ENCODE assay signal across 12 mouse cellular contexts in genomic region chrX:48099871-48100270, GRCm38 (mm10). TPM values are rescaled to one million over a fixed set of nuclear protein-coding genes. Genes with fewer than 3 reads are reported as not detected.
DNase-seq lines count a peak whose midpoint lies in the region; ATAC-seq and TF ChIP-seq lines count a peak whose summit lies in the region.
"Had no signal": no experiment of that assay in that cellular context is flagged by ENCODE, and none has a peak within 500 bp of the region (broad histone marks: within the 10 kb centered on the region; RNA-seq: fewer than 3 reads in every experiment).

No protein-coding gene starts in this region.

- H3K27me3 ChIP-seq in heart, embryonic 11.5 days (ENCODE audit: control insufficient read depth, insufficient read depth, low read length), result no peaks in the 10 kb centered on the region
- H3K27me3 ChIP-seq: forebrain, embryonic 12.5 days; midbrain, embryonic 12.5 days had no signal

- peak; percentile 17 to 41 for DNase-seq in heart, adult 18-20 months
- no peak for DNase-seq in lung, adult 2 months
- DNase-seq in lung, adult 18-20 months, result no peak
- DNase-seq in adrenal gland, postnatal 36 days, result peak; percentile 24 to 39
- DNase-seq in lung, postnatal 4 days, result peak; percentile 38 to 48
- DNase-seq in right cerebral cortex, adult 2 months (ENCODE audit: low spot score in 2 of 2), result no peak
- DNase-seq in c-Kit-positive CD71-positive TER-119-positive erythroid progenitor cells, embryonic 14.5 days (ENCODE audit: low spot score), result no peak
- DNase-seq: cerebellum, adult 2 months had no signal

- H3K4me1 ChIP-seq in heart, embryonic 11.5 days (ENCODE audit: control insufficient read depth, insufficient read depth, low read length), result no peaks in the 10 kb centered on the region
- no peaks in the 10 kb centered on the region for H3K4me1 ChIP-seq in lung, adult 2 months (ENCODE audit: control insufficient read depth, insufficient read depth, low read length)
- H3K4me1 ChIP-seq: forebrain, embryonic 12.5 days; midbrain, embryonic 12.5 days had no signal

- H3K9ac ChIP-seq in heart, embryonic 11.5 days (ENCODE audit: low read depth, low read length), result no peak overlapping the region
- H3K9ac ChIP-seq: forebrain, embryonic 12.5 days; midbrain, embryonic 12.5 days had no signal

- ATAC-seq in heart, embryonic 11.5 days (replicated peaks; ENCODE audit: insufficient number of reproducible peaks, low FRiP score, low TSS enrichment), result no peak
- ATAC-seq: hindbrain, embryonic 16.5 days had no signal

- no peak overlapping the region for H3K4me3 ChIP-seq in heart, embryonic 11.5 days (ENCODE audit: low read depth, low read length)
- H3K4me3 ChIP-seq in lung, adult 2 months (replicated peaks; ENCODE audit: extremely low read depth, low read depth, low read length), result no peak overlapping the region
- H3K4me3 ChIP-seq: forebrain, embryonic 12.5 days; midbrain, embryonic 12.5 days had no signal

- H3K9me3 ChIP-seq in heart, embryonic 11.5 days (replicated peaks; ENCODE audit: control insufficient read depth, low read length), result no peaks in the 10 kb centered on the region
- H3K9me3 ChIP-seq: forebrain, embryonic 12.5 days; midbrain, embryonic 12.5 days had no signal

- no peak overlapping the region for H3K4me2 ChIP-seq in heart, embryonic 11.5 days
- H3K4me2 ChIP-seq: forebrain, embryonic 12.5 days; midbrain, embryonic 12.5 days had no signal

- no peak overlapping the region for H3K27ac ChIP-seq in heart, embryonic 11.5 days (ENCODE audit: low read depth, low read length)
- H3K27ac ChIP-seq: forebrain, embryonic 12.5 days; midbrain, embryonic 12.5 days had no signal

- no peak for TF ChIP-seq POLR2A in lung, adult 2 months (IDR thresholded peaks at IDR 0.05; ENCODE audit: borderline replicate concordance, extremely low read depth, low read depth, low read length)

- WGBS in heart, embryonic 11.5 days (ENCODE audit: insufficient replicate concordance), result 23% methylated on average over 1 of the region's 1 CpGs
- 40% methylated on average over 1 of the region's 1 CpGs for WGBS in lung, adult 2 months

- peak; percentile 48 for TF ChIP-seq CTCF in lung, adult 2 months (IDR thresholded peaks at IDR 0.05; ENCODE audit: insufficient read depth, low read length)

- no peaks in the 10 kb centered on the region for H3K36me3 ChIP-seq in heart, embryonic 11.5 days (ENCODE audit: control insufficient read depth, insufficient read depth, low read length)
- H3K36me3 ChIP-seq: forebrain, embryonic 12.5 days; midbrain, embryonic 12.5 days had no signal

RNA-seq across cellular contexts. Expression of gene Xpnpep2, which starts 8.7 kb away (rescaled TPM):
- total RNA-seq in heart, adult 18-20 months (2021), result 1 to 10 TPM; 1.3 to 2.5 TPM
- polyA plus RNA-seq in heart, embryonic 11.5 days (2014; fragmentation: Nextera tagmentation; extraction: Ambion mirVana), result 0.55 and 0.72 TPM in 2 replicates
- polyA plus RNA-seq in lung, adult 2 months (2012; rRNA removed), result 3.5 and 9.1 TPM in 2 replicates
- 1 to 10 TPM; 1.3 to 1.8 TPM for total RNA-seq in adrenal gland, postnatal 36 days (2021)

RNA-seq across cellular contexts. Expression of gene Sash3, which starts 46.4 kb away (rescaled TPM):
- total RNA-seq in heart, adult 18-20 months (2021), result 1 to 10 TPM; 1.0 to 4.1 TPM
- 0.76 and 1.0 TPM in 2 replicates for polyA plus RNA-seq in heart, embryonic 11.5 days (2014; fragmentation: Nextera tagmentation; extraction: Ambion mirVana)
- polyA plus RNA-seq in lung, adult 2 months (2012; rRNA removed), result 11.5 and 14.6 TPM in 2 replicates
- 1 to 10 TPM; 1.4 to 1.9 TPM for total RNA-seq in adrenal gland, postnatal 36 days (2021)

Comparison
In these comparisons a context has a peak if more than half of its experiments do, and no peak if none do; other contexts are left out.
1. DNase-seq: peak in heart, adult 18-20 months (2 of 2), adrenal gland, postnatal 36 days (2 of 2) and lung, postnatal 4 days (2 of 2); none in lung, adult 2 months (single experiment), lung, adult 18-20 months (0 of 2), right cerebral cortex, adult 2 months (0 of 2) and c-Kit-positive CD71-positive TER-119-positive erythroid progenitor cells, embryonic 14.5 days (single experiment).